Mouse (Mus musculus) spleen, adult 2 months (tissue): ENCODE results near the gene Rapgefl1. TPM values are rescaled to one million over a fixed set of nuclear protein-coding genes. Genes with fewer than 3 reads are reported as not detected.

Source experiments
- DNase-seq, 2 experiments: peaks; one replicate each; pipeline versions ENCODE4 v3.0.0 to v3.0.0-alpha.2; 2012 to 2021; ENCODE audit warnings: low spot score in 2 of 2, low read depth in 1 of 2
- H3K27ac ChIP-seq: fragments of 200-500 bp; 2 replicates; pipeline ENCODE4 v1.5.1; 2012; ENCODE audit warnings: low read length, inconsistent platforms; ENCODE audit not compliant: insufficient read depth
- H3K27me3 ChIP-seq: fragments of 200-500 bp; 2 replicates; pipeline ENCODE4 v1.6.1; 2012; ENCODE audit warnings: mild to moderate bottlenecking, moderate library complexity, low read length, inconsistent platforms; ENCODE audit not compliant: control insufficient read depth, insufficient read depth
- H3K36me3 ChIP-seq: fragments of 200-500 bp; 2 replicates; pipeline ENCODE4 v1.6.1; 2012; ENCODE audit warnings: mild to moderate bottlenecking, low read length, inconsistent platforms; ENCODE audit not compliant: control insufficient read depth, insufficient read depth
- H3K4me1 ChIP-seq: fragments of 200-500 bp; 2 replicates; pipeline ENCODE4 v1.6.1; 2011; ENCODE audit warnings: inconsistent platforms; ENCODE audit not compliant: control insufficient read depth, insufficient read depth, insufficient read length
- H3K4me3 ChIP-seq: fragments of 200-500 bp; 2 replicates; pipeline ENCODE4 v1.5.1; 2011; ENCODE audit warnings: mild to moderate bottlenecking, inconsistent platforms; ENCODE audit not compliant: insufficient read depth, insufficient read length; ENCODE audit errors: extremely low read depth
- CTCF ChIP-seq: fragments of 200-500 bp; IDR thresholded peaks from 2 replicates; pipeline ENCODE4 v1.5.1; 2011; ENCODE audit warnings: mild to moderate bottlenecking, inconsistent platforms; ENCODE audit not compliant: insufficient read depth, insufficient read length, insufficient replicate concordance; ENCODE audit errors: extremely low read depth
- POLR2A ChIP-seq: fragments of 200-500 bp; IDR thresholded peaks from 2 replicates; pipeline ENCODE4 v1.6.1; 2011; ENCODE audit warnings: low read depth, low read length, inconsistent platforms
- WGBS: fragments of 180-500 bp; shearing (Covaris S2); methylation state at CpG from one replicate; pipeline ENCODE4 v1.1.7; 2018; 5-methylcytosine and 5-hydroxymethylcytosine counted together
- polyA plus RNA-seq: library from polyadenylated mRNA; depleted of rRNA; stranded (reverse); fragments of >200 nt; gene quantifications from 2 replicates; pipeline ENCODE4 v1.2.3, GENCODE M21; 2012

Rapgefl1 gene
- polyA plus RNA-seq, 1 experiment = 1.9 TPM

- Histone ChIP-seq H3K27ac (peak overlapping the region; percentile 96), H3K27me3 (no peaks in the 10 kb centered on the region), H3K36me3 (peaks cover 13% of the 10 kb centered on the region), H3K4me1 (peaks cover 8% of the 10 kb centered on the region), H3K4me3 (peak overlapping the region; percentile 95)
- 2% methylated on average over 23 of the region's 23 CpGs for WGBS
- peak in 1 of 2 experiments; percentile 61 for DNase-seq
- no peak for TF ChIP-seq POLR2A
- TF ChIP-seq CTCF = no peak
These were observed 39.9 kb upstream of the Rapgefl1 start for GRCm38 (mm10) chr11:98796515-98797216.

GRCm38 (mm10) chr11:98797306-98797705 is 39.3 kb upstream of the Rapgefl1 start:
- peak overlapping the region; percentile 32; the same call in 1 of the 2 replicates for H3K27ac ChIP-seq
- WGBS = 8% methylated on average over 5 of the region's 5 CpGs
- H3K27me3 ChIP-seq = no peaks in the 10 kb centered on the region
- peaks cover 8% of the 10 kb centered on the region for H3K4me1 ChIP-seq
- H3K4me3 ChIP-seq = no peak overlapping the region
- H3K36me3 ChIP-seq = peaks cover 15% of the 10 kb centered on the region
- TF ChIP-seq POLR2A (no peak), CTCF (no peak)
- DNase-seq = no peak

- WGBS = 63% methylated on average over 4 of the region's 4 CpGs
- peaks cover 8% of the 10 kb centered on the region for H3K4me1 ChIP-seq
- peaks cover 20% of the 10 kb centered on the region for H3K36me3 ChIP-seq
- no peak overlapping the region for H3K27ac ChIP-seq
- no peak for TF ChIP-seq CTCF
- H3K27me3 ChIP-seq = no peaks in the 10 kb centered on the region
- no peak for DNase-seq
- no peak overlapping the region for H3K4me3 ChIP-seq
These were observed 38.7 kb upstream of the Rapgefl1 start for GRCm38 (mm10) chr11:98797909-98798308.

GRCm38 (mm10) chr11:98804605-98805004 is 32.0 kb upstream of the Rapgefl1 start, which contains the start of gene Casc3:
Gene Casc3 (plus strand): TSS chr11:98804905.
- Histone ChIP-seq H3K4me1 (peaks cover 3% of the 10 kb centered on the region; the same call in 1 of the 2 replicates), H3K36me3 (peaks cover 44% of the 10 kb centered on the region), H3K27me3 (no peaks in the 10 kb centered on the region), H3K4me3 (no peak within 1 kb of the TSS), H3K27ac (no peak within 1 kb of the TSS)
- no peak for DNase-seq
- TF ChIP-seq CTCF = no peak
- no peak for TF ChIP-seq POLR2A
- 96% methylated on average over 5 of the region's 5 CpGs for WGBS

GRCm38 (mm10) chr11:98808417-98808816 is 28.2 kb upstream of the Rapgefl1 start:
- Histone ChIP-seq H3K27me3 (no peaks in the 10 kb centered on the region), H3K4me3 (no peak overlapping the region), H3K27ac (no peak overlapping the region), H3K36me3 (peaks cover 37% of the 10 kb centered on the region), H3K4me1 (peaks cover 6% of the 10 kb centered on the region; the same call in 1 of the 2 replicates)
- 78% methylated on average over 2 of the region's 2 CpGs for WGBS
- DNase-seq = no peak
- TF ChIP-seq POLR2A = no peak
- no peak for TF ChIP-seq CTCF

GRCm38 (mm10) chr11:98809457-98810290 is 26.9 kb upstream of the Rapgefl1 start:
- H3K27ac ChIP-seq = peak overlapping the region; percentile 94
- no peaks in the 10 kb centered on the region for H3K27me3 ChIP-seq
- H3K4me3 ChIP-seq = peak overlapping the region; percentile 86
- TF ChIP-seq POLR2A (peak; percentile 75), CTCF (0 out of 2 replicates have a peak, but pooled peaks have one; percentile 3)
- peak; percentile 97 to 99 for DNase-seq
- H3K4me1 ChIP-seq = peaks cover 6% of the 10 kb centered on the region; the same call in 1 of the 2 replicates
- 1% methylated on average over 84 of the region's 84 CpGs for WGBS
- peaks cover 29% of the 10 kb centered on the region for H3K36me3 ChIP-seq
